Mouse (Mus musculus) mature B cell (primary cell): ENCODE measurements around the gene Pygm.

Source experiments
- in situ Hi-C: fragments of 300-500 bp; cut with MboI; formaldehyde crosslinking; loops from 2 replicates; pipeline ENCODE4 v1.14.3; 2019

Gene Pygm

DNA sequence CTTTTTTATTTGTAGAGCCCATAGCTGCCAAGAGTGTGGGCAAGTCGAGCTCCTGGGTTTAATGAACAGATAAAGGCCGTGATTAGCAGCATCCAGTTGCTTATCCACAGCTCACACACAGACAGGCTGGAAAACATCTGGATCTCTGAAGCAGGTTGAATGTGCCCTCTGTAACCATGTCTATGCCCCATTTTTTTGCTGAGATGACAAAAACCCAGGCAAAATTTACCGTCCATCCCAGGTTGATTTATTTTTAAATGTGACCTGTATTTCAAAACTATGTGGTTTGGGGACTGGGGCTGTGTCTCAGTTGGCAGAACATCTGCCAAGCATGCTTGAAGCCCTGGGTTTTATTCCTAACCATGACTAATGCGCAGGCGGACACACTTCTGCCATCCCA is 25.0 kb downstream of the Pygm start:
- in situ Hi-C loops = no loop called here

DNA sequence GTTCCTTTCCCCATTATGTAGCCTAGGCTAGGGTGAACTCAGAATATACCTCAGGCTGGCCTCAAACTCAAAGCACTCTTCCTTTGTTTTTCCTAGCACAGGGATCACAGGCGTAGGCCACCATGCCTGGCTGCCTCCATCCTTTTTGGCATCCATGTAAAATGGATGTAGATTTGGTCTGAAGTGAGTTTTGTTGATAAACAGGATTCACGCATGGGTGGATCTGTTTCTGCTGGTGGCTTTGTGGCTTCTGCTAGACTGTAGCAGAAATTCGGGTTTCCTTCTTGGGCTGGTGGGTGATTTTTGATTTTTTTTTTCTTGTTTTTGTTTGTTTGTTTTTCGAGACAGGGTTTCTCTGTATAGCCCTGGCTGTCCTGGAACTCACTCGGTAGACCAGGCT is 25.7 kb downstream of the Pygm start:
- in situ Hi-C loops = no loop called here

DNA sequence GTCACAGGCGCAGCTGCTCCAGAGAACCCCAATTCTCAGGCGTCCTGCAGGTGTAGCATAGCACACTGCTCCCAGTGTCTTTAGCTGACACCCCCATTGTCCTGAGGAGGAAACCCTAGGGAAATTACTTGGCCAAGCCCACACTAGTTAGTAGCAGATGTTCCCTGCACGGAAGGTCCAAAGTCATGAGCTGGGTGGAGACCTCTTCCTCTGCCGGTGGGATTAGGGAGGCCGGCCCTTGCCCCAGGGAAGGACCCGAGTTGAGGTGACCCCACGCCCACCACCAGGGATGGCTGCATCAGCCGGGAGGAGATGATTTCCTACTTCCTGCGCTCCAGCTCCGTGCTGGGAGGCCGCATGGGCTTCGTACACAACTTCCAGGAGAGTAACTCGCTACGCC is 28.6 kb downstream of the Pygm start:
- in situ Hi-C loops = no loop called here

DNA sequence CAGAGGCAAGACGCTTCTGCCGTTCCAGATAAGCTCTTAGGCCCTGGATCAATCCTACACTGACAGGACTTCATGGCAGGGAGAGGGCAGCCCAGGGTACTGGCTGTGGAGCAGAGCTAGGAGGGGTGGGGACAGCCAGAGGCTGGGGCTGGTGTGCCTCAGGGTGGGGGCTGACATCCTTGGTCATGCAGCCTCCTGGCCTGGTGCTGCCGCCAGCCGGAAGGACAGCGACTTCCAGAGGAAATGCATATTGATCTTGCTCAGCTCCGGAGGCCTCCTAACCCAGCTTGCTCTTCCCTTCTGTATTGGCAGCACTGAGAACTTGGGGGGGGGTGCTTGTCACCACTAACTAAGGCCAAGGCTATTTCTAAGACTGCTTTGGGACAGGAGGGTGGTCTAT is 31.3 kb downstream of the Pygm start:
- in situ Hi-C loops = no loop called here

DNA sequence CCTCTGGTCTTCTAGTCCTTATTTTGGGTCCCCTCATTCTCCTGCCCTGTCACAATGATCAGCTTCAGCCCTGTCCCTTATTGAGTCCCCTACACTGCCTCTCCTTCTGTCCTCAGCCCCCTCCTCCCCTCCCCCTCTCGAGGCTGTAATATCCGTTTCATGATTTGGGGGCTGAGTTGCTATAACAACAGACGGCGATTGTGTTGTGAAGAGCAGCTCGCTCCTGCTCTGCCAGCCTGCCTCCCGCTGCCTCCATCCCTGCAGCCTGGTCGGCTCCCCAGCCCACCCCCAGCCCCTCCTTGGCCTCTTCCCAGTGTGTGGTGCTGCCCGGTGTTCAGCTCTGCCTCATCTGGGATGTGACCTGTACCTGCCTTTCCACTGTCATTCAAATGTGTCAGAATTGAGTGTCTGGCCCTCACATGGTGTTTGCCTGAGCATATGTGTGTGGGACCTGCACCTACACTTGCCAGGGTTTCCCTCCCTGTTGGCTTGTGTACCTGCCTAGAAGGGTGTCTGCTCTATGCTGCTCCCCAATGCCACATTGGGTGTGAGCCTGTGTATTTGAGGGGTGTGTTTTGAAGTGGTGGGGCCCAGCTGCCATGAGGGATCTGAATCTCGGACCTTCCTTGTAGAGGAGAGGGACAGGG is 32.0 kb downstream of the Pygm start:
- in situ Hi-C loops = no loop called here

DNA sequence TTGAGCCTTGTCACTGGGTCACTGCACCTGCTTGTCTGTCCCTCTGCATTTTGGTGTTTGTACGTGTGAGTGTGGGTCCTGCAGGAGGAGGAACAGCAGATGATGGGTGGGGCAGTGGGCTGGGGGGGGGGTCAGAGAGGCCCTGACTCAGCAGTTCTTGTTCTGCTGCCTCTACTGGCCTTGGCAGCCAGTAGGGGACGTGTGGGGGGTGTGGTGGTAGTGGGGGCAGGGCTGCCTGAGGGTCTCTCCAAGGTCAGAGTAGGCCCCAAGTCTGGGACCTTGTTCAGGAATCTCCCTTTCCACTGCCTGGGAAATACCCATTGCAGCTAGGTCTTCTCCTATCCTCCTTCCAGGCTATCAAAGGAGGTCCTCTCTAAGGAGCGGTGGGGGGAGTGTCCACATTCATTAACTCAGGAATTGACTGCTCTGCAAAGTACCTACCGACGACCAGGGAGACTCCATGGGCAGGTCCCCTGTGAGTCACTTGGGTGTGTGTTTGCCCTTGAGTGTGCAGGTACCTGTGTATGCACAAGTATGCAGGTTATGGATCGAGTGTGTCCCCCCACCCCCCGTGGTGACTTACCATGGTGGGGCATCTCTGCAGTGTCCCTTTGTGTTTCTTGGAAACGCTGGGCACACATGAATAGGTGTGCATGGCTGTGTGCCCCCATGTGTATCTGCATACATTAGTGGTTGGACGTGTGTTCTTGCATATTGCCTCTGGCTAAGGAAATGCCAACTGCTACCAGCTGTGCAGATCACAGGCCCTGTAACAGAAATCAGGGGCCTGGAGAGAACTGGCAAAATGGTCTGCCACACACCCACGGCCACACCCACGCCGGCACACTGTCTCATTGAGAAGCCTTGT is 32.9 kb downstream of the Pygm start:
- in situ Hi-C loops = no loop called here

DNA sequence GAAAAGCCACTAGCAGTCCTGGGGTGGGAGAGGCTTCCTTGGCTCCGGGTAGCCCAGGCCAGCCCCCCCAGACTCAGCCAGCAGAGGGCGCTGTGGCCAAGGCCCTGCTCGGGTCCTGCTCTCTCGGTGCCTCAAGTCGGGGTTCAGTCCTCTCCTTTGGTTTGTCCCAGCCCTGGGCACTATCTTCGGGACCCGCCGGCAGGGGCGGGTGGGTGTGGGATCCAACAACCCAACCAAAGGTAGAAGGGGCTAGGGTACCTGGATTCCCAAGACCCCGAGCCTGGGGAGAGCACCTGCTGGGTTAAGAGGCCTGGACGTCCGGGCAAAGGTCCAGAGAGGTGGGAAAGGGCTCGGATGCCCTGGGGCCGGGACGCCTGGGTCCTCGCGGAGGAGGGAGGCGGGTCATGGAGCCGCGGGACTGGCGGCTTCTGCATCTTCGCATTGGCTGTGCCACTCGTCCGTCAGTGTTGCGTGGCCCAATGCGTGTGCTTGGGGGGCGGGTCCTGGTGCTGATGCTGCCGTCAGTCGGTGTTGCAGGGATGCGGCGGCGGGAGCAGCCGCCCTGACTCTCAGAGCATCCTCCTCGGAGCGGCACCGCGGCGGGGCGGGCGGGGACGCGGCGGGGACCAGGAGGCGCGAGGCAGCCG is 34.2 kb downstream of the Pygm start, which contains the start of gene Nrxn2:
TSS of gene Nrxn2 (plus strand) at position 499 of the 647 bp plus-strand sequence.
- in situ Hi-C loops = no loop called here

DNA sequence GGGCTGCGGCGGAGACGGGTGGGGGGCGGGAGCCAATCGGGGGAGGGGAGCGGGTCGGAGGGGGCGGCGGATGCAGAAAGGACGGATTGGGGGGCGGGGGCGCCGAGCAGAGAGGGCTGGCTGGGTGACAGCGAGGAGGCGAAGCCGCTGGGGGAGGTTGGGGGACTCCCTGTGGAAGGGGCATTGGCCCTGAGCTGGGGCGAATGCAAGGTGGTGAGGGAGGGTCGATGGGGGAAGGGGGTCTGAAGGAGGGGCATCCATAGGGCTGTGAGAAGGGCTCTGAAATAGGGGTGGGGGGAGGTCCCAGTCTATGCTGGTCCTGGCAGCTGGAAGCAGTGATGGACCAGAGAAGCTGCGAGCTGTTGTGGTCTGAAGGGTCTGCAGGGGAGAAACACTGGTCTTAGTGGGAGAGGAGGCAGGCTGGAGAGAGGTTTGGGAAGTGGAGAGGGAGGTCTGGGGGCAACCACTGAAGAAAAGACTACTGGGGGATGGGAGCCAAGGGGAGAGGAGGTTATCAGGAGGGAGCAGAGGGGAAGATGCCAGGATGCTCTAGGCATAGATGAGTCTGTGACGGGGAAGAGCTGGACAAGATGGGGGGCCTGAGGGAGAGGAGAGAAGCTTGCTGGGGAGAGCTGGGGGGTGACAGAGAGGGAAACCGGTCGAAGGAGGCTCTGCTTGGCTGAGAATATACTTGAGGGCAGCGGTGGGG is 34.9 kb downstream of the Pygm start:
- in situ Hi-C loops = no loop called here

DNA sequence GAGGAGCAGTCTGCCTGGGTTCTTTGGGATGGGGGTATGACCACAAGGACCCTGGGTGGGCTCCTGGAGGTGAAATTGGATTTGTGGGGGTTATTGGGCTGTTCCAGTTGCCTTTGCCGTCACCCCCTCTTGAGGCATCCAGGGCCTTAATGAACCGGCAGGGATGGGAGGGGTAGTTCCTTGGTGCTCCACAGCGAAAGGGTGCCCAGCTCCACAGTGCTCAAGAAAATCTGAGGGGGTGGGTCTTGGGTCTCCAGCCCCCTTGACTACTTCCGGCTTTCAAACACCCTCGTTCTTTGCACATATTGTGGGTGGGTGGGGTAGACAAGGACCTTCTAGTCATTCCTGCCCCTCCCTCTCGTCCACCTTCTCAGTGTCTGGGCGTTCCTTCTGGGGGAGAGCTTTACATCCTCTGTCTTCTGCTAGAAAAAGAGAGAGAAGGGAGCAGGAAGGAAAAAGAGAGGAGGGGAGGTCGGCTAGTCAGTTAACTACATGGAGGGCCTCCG is 35.7 kb downstream of the Pygm start:
- in situ Hi-C loops = no loop called here

DNA sequence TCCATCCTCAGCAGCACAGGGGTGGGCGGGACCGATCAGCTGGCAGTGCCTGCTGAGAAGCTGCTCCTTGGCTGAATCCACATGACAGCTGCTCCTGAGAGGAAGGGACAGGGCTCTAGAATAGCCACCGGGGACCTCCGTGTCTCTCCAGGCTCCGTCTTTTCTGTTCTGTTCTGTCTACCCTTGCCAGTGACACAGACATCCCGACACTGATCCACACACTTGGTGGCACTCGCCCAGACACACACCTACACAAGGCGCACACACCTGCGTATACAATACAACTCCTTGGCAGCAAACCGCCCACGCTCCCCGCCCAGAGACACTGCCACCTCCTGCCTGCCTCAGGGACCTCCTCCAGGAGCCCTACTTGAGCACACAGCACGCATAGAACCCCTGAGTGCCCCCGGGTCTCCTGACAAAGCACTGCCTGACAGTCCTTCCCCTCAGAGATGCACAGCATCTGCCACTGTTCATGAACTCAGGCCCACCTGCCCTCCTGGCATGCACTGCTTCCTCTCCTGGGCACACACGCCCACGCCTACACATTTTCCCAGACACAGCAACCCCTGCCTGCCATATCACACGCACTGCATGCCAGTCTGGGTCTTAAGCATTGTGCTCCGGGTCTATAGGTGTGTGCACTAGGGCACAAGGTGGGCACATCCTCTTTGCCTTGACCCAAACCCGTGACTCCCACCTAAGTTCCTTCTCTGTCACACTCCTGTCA is 36.4 kb downstream of the Pygm start:
- in situ Hi-C loops = no loop called here

DNA sequence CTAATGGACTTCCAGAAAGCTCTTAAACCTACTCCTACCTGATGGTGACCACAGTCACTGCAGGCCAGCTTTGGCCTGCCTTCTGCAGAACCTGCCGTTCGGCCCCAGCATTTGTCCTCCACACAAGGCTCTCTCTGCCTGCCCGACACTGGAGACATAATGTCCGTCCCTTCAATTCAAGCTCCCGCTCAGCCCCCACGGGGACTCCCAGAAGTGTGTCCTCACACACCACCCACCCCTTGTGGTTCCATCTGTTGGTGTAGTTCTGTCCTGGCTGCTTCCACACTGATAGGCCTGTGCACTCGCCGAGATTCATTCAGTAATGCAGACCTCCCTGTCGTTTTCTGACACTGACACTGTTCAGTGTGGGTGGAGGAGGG is 37.0 kb downstream of the Pygm start:
- in situ Hi-C loops = no loop called here

DNA sequence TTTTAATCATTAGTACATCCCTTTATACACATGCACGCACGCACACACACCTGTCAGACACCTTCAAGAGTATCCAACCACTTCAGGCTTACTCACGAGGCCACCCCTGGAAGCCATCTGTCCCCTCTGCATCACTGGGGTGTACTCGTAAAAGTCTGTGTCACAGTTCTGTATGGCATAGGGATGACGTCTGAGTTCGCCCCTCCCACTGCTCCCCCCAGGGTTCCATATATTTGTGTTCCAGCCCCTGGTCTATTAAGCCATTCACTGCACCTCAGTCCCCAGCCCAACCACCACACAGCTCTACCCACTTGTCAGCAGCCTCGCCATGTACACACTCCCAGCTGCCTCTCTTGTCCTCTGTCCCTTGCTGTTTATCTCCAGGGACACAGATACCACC is 37.8 kb downstream of the Pygm start:
- in situ Hi-C loops = no loop called here

DNA sequence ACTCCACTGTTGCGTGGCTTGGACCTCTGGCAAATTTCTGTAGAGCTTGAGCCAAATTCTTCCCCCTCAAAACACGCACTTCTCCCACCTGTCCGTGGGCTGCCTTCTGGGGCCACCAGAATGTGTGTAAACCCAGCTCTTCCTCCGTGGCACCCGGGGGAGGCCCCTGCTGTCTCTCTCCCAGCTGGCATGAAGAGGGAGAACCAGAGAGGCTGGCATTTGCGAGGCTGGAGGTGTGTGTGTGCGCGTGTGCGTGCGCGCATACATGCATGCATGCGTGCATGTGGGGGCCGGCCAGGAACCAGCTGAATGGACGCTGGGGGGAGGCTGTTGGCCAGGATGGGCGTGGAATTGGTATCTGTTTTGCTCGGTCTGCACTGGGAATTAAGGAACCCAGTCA is 39.0 kb downstream of the Pygm start:
- in situ Hi-C loops = no loop called here

DNA sequence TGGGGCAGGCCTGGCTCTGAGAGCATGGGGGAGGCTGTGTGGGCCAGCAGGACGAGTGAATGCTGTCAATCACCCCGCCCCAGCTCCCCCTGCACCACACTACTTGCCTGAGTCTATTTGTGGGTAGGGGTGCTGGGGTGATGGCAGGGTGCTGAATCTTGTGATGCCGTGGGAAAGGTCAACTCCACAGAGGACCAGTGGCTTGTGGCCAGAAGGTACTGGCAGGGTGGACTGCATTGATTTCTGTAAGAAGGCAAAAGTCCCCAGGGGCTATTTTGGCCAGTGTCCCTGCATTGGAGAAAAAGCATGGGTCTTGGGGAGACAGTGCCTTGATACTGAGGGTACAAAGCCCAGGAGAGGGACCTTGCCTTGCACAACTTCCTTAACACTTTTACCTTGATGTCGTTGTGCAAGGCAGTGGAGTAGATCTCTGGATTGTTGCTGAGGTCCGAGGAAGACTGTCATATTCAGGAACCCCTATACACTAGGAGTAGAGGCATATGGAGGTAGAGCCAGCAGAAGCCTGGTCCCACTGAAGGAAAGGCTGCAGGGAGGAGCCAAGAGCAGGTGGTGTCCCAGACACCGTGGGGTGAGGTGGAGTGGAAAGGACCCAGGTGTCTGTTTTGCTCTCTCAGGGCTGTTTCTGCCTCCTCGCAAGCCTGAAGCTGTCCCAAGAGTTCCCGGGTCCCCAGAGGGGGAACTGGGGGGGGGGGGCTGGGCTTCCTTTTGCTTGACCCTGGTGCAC is 40.1 kb downstream of the Pygm start:
- in situ Hi-C loops = no loop called here

DNA sequence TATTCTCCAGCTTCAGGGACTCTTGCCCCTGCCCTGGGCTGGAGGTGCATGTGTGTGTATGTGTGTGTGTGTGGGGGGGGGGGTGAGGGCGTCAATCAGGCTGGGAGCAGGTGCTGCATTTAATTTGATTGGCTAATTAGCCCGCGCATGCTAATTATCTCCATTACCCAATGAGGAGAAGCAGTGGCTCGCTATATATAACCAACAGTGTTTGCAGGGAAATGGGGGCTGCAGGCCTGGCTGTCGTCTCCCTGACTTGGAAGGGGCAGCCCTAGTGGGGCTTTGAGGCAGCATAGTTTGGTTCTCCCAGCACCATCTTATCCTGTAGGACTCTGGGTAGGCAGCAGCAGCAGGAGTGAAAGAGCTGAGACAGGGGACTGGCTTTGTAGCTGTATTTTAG is 41.4 kb downstream of the Pygm start:
- in situ Hi-C loops = no loop called here

DNA sequence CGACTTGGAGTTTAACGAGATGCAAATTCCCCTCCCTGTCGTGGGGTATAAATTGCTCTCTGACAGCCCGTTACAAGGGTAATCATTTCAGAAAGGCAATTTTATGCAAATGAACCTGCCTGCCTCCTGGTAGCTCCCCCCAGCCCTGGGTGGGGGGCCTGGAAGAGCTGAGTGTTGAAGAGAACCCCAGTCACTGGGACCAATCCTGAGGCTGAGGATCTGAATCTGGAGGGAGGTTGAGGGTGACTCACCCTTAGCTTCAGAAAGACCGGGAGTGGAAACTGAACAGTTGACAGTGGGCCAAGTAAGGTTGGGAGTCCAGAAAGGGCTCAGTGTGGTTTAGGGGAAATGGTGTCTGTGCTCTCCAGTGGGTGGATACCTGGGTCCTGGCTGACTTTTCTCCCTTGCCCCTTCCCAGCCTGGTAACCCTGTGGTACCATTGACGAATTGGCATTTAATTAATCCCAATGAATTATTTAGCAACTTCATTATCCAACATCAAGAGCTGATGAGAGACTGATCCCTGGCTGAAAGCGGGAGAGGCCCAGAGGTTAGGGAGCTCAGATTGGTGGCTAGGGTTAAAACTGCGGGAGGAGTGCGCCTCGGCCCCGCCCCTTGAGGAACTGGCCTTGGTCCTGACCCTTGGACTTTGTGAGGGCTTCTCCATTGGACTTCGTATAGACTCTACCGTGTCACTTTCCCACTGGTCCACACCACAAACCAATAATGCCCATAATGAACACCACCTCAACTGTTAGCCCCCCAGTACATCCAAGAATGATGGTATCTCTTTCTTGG is 42.7 kb downstream of the Pygm start:
- in situ Hi-C loops = no loop called here

DNA sequence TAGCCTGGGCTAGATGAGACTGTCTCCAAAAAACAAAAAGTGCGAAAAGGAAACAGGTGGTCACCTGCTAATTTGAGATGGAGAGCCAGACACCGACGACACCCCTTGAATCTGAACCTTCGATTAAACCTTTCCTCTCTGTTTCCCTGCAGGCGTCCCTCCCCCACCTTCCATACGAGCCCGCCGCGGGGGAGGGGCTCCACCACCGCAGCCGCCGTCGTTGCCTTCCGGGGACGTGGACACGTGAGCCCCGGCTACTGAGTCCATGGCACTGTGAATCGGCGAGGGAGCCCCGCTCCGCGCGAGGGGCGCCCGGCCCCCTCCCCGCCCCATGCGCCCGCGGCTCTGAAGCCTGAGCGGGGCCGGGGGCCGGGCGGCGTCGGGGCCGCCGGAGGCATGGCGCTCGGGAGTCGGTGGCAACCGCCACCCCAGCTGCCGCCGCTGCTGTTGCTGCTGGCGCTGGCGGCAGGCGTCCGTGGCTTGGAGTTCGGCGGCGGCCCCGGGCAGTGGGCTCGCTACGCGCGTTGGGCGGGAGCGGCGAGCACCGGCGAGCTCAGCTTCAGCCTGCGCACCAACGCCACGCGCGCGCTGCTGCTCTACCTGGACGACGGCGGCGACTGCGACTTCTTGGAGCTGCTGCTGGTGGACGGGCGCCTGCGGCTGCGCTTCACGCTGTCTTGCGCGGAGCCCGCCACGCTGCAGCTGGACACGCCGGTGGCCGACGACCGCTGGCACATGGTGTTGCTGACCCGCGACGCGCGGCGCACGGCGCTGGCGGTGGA is 43.6 kb downstream of the Pygm start:
- in situ Hi-C loops = no loop called here

DNA sequence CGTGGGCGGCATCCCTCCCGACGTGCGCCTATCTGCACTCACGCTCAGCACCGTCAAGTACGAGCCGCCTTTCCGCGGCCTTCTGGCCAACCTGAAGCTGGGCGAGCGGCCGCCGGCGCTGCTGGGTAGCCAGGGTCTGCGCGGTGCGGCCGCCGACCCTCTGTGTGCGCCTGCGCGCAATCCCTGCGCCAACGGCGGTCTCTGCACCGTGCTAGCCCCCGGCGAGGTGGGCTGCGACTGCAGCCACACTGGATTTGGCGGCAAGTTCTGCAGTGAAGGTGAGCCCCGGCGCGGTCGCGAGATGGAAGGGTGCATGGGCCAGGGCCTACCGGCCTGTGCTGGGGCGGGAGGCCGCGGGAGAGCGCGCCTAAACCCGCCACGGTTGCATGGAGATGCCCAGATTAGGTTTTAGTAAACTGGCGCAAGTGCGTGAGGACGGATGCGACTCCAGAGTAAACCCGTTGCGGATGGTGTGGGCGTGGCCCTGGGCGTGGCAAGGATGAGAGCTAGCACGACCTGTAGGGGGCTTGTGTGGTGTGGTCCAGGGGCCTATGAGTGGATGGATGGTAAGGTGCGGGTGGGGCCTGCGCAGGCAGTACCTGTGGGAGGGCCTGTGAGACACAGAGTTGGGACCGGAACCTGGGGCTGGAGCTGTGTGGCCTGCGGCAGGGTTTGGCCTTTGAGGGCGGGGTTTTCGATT is 44.5 kb downstream of the Pygm start:
- in situ Hi-C loops = no loop called here

DNA sequence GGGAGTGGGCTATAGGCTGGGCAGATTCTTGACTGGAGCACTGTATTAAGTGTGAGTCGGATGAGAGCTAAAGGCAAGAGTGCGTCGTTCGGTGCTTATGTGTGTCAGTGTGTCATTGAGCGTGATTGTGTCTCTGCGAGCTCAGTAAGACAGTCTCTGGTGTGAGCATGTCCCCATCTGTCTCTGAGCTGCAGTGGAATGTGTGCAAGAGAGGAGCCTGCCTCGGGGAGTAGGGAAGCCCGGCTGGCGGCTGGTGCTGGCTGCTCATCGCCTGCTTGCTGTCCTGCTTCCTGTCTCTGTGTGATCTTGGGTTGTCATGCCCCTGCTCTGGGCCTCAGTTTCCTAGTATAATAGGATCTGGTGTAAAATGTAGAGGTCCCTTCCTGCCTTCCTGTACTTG is 58.8 kb downstream of the Pygm start:
- in situ Hi-C loops = no loop called here
